Mouse (Mus musculus): Measurements from ENCODE around the gene Parn. TPM values are rescaled to one million over a fixed set of nuclear protein-coding genes. Genes with fewer than 3 reads are reported as not detected.

Parn gene
- total and polyA plus RNA-seq, 3 experiments = 26.7 to 160 (median 38.2) TPM

GRCm38 (mm10) chr16:13673114-13673513, 5.1 kb upstream of the Parn start:
- Histone ChIP-seq H3K4me1 (ENCODE audit: control insufficient read depth in 1 of 2, insufficient read depth in 2 of 2, low read length in 2 of 2) (peaks cover 3 to 17% of the 10 kb centered on the region in 2 experiments; a peak in 3 of 4 replicates), H3K27me3 (ENCODE audit: control insufficient read depth in 1 of 2, insufficient read depth in 2 of 2, low read length in 2 of 2) (no peaks in the 10 kb centered on the region), H3K9me3 (replicated peaks; ENCODE audit: insufficient read depth, low read length) (no peaks in the 10 kb centered on the region), H3K27ac (ENCODE audit: control insufficient read depth, low read depth, low read length) (no peak overlapping the region), H3K9ac (ENCODE audit: control insufficient read depth, low read depth, low read length, poor library complexity, severe bottlenecking) (no peak overlapping the region), H3K36me3 (ENCODE audit: control insufficient read depth in 1 of 2, insufficient read depth in 2 of 2, low read length in 2 of 2) (peaks cover 6 to 16% of the 10 kb centered on the region in 2 experiments), H3K4me3 (ENCODE audit: control insufficient read depth in 1 of 2, insufficient read depth in 1 of 2, low read depth in 2 of 2, low read length in 2 of 2) (peak overlapping the region; percentile 77 to 84; a peak in 2 of 4 replicates), H3K79me2 (ENCODE audit: control insufficient read depth, insufficient read depth, low read length, poor library complexity) (peaks cover 18% of the 10 kb centered on the region)
- TF ChIP-seq MAFK (IDR thresholded peaks at IDR 0.05; ENCODE audit: borderline replicate concordance, low read depth, low read length) (no peak), ETS1 (IDR thresholded peaks at IDR 0.05; ENCODE audit: low read depth, low read length) (no peak), ZC3H11A (IDR thresholded peaks at IDR 0.05; ENCODE audit: low read depth, low read length) (no peak), NELFE (IDR thresholded peaks at IDR 0.05; ENCODE audit: low read depth, low read length) (no peak), E2F4 (IDR thresholded peaks at IDR 0.05; ENCODE audit: borderline replicate concordance, low read depth, low read length) (no peak), CHD1 (IDR thresholded peaks at IDR 0.05; ENCODE audit: low read depth, low read length) (no peak), KAT2A (conservative IDR thresholded peaks at IDR 0.05; ENCODE audit: low read depth, low read length) (no peak), JUND (IDR thresholded peaks at IDR 0.05; ENCODE audit: low read depth, low read length) (no peak), SIN3A (IDR thresholded peaks at IDR 0.05; ENCODE audit: low read length) (no peak), UBTF (IDR thresholded peaks at IDR 0.05; ENCODE audit: borderline replicate concordance, insufficient read depth, low read depth, low read length) (no peak), USF1 (IDR thresholded peaks at IDR 0.05; ENCODE audit: low read depth, low read length) (no peak)
- no peak for DNase-seq (ENCODE audit: low read depth, low spot score)

DNA sequence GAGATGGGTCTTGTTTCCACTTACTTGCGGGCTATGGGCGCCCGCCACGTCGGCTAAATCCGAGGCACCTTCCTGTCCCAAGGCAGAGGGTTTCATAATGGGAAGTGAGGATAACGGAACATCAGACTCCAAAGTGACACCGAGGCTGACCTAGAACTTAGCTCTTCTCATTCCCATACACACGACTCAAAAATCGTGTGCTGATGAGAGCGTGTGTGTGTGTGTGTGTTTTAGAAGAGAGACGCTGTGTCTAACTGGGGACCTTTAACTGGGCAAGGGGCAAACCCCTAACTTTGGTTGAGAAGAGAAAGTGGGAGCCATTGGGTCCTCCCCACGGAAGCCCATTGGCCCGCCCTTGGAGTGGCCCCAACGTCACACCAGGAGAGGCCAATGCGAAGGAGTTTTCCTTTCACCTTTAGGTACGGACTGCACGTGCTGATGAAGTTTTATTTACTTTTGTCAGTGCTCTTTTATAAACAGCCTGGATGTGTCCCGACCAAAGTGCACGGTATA, 4.5 kb upstream of the Parn start:
- Histone ChIP-seq H3K4me3 (ENCODE audit: control insufficient read depth in 1 of 2, insufficient read depth in 1 of 2, low read depth in 2 of 2, low read length in 2 of 2) (peak overlapping the region; percentile 77 to 84), H3K27ac (ENCODE audit: control insufficient read depth, low read depth, low read length) (peak overlapping the region; percentile 53), H3K9ac (ENCODE audit: control insufficient read depth, low read depth, low read length, poor library complexity, severe bottlenecking) (peak overlapping the region; percentile 84), H3K9me3 (replicated peaks; ENCODE audit: insufficient read depth, low read length) (no peaks in the 10 kb centered on the region), H3K79me2 (ENCODE audit: control insufficient read depth, insufficient read depth, low read length, poor library complexity) (peaks cover 22% of the 10 kb centered on the region), H3K27me3 (ENCODE audit: control insufficient read depth in 1 of 2, insufficient read depth in 2 of 2, low read length in 2 of 2) (no peaks in the 10 kb centered on the region), H3K36me3 (ENCODE audit: control insufficient read depth in 1 of 2, insufficient read depth in 2 of 2, low read length in 2 of 2) (peaks cover 2 to 16% of the 10 kb centered on the region in 2 experiments; a peak in 3 of 4 replicates), H3K4me1 (ENCODE audit: control insufficient read depth in 1 of 2, insufficient read depth in 2 of 2, low read length in 2 of 2) (peaks cover 3 to 17% of the 10 kb centered on the region in 2 experiments; a peak in 3 of 4 replicates)
- TF ChIP-seq TBP (IDR thresholded peaks at IDR 0.05; ENCODE audit: low read depth, low read length) = peak; percentile 57
- no peak for TF ChIP-seq ZMIZ1 (IDR thresholded peaks at IDR 0.05; ENCODE audit: low read depth, low read length)
- peak; percentile 97 for TF ChIP-seq MAX (IDR thresholded peaks at IDR 0.05; ENCODE audit: low read length)
- no peak for TF ChIP-seq MEF2A (IDR thresholded peaks at IDR 0.05; ENCODE audit: extremely low read depth, insufficient replicate concordance, low read depth, low read length, poor library complexity, severe bottlenecking)
- no peak for TF ChIP-seq JUND (IDR thresholded peaks at IDR 0.05; ENCODE audit: low read depth, low read length)
- TF ChIP-seq NRF1 (IDR thresholded peaks at IDR 0.05; ENCODE audit: insufficient read depth, low read depth, low read length, poor library complexity, severe bottlenecking) = no peak
- no peak for TF ChIP-seq ELF1 (IDR thresholded peaks at IDR 0.05; ENCODE audit: low read depth, low read length)
- no peak for TF ChIP-seq POLR2AphosphoS5 (IDR thresholded peaks at IDR 0.05; ENCODE audit: borderline replicate concordance, low read depth, low read length)
- TF ChIP-seq E2F4 (IDR thresholded peaks at IDR 0.05; ENCODE audit: borderline replicate concordance, low read depth, low read length) = no peak
- peak; percentile 96 for TF ChIP-seq MXI1 (IDR thresholded peaks at IDR 0.05; ENCODE audit: low read depth, low read length)
- peak; percentile 93 for TF ChIP-seq SIN3A (IDR thresholded peaks at IDR 0.05; ENCODE audit: low read length)
- TF ChIP-seq USF1 (IDR thresholded peaks at IDR 0.05; ENCODE audit: low read depth, low read length) = no peak
- TF ChIP-seq ZC3H11A (IDR thresholded peaks at IDR 0.05; ENCODE audit: low read depth, low read length) = no peak
- TF ChIP-seq MAZ (IDR thresholded peaks at IDR 0.05; ENCODE audit: low read depth, low read length) = no peak
- TF ChIP-seq RCOR1 (IDR thresholded peaks at IDR 0.05; ENCODE audit: low read depth, low read length) = no peak
- TF ChIP-seq GABPA (IDR thresholded peaks at IDR 0.05; ENCODE audit: low read depth, low read length) = no peak
- TF ChIP-seq GATA1 (IDR thresholded peaks at IDR 0.05; ENCODE audit: low read depth, low read length) = no peak
- TF ChIP-seq BHLHE40 (IDR thresholded peaks at IDR 0.05; ENCODE audit: borderline replicate concordance, low read depth, low read length) = peak; percentile 91
- no peak for TF ChIP-seq ETS1 (IDR thresholded peaks at IDR 0.05; ENCODE audit: low read depth, low read length)
- DNase-seq (ENCODE audit: low read depth, low spot score) = peak; percentile 89

Data from MEL (cell line).